Mouse (Mus musculus) stomach, postnatal 0 days (tissue): ENCODE data around the gene Wbp2nl.

Experiments used
- CTCF ChIP-seq: IDR thresholded peaks from 2 replicates; pipeline ENCODE4 v1.5.1; 2016; ENCODE audit warnings: antibody characterized with exemption, low read depth, mild to moderate bottlenecking, moderate library complexity
- EP300 ChIP-seq: optimal IDR thresholded peaks from 2 replicates; pipeline ENCODE3; 2016; ENCODE audit warnings: antibody characterized with exemption

GRCm38 (mm10) chr15:82268783-82269182, 30.0 kb upstream of the Wbp2nl start:
- TF ChIP-seq CTCF (no peak), EP300 (no peak)
